18 mouse cellular contexts compared by ENCODE assay signal in the genomic region with DNA sequence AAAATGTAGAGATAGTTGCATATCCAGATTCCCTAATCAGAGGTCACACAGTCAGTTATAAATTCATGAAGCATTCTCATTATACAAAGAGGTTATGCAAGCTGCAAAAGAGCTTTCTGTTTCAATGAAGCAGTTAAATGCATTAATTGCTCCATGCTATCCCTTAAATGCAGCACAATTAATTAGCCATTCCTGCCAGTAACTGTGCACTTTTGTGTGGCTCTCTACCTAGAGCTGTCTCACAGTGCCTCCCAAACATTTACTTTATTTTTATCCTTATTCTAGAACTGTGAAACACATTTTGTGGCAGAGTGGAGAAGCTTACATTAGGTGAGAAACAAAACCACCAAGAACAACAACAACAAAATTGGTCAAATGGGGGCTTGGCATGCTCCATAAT.
"Had no signal": no experiment of that assay in that cellular context is flagged by ENCODE, and none has a peak within 500 bp of the region (broad histone marks: within the 10 kb centered on the region; RNA-seq: fewer than 3 reads in every experiment).

No protein-coding gene starts in this region.

- H3K27ac ChIP-seq: kidney, embryonic 15.5 days; limb, embryonic 12.5 days; limb, embryonic 15.5 days; liver, embryonic 14.5 days; macrophage; midbrain, embryonic 13.5 days; neural tube, embryonic 13.5 days had no signal

- DNase-seq: kidney, postnatal 10 days; kidney, postnatal 36 days; left cerebral cortex, postnatal 4 days; liver, postnatal 0 days; lung, embryonic 14.5 days; thymus, adult 18-20 months; thymus, postnatal 36 days had no signal

- H3K4me1 ChIP-seq: kidney, embryonic 15.5 days; limb, embryonic 12.5 days; limb, embryonic 15.5 days; midbrain, embryonic 13.5 days had no signal

- H3K36me3 ChIP-seq: kidney, embryonic 15.5 days; limb, embryonic 12.5 days; limb, embryonic 15.5 days; midbrain, embryonic 13.5 days; neural tube, embryonic 13.5 days had no signal

- H3K4me3 ChIP-seq: kidney, embryonic 15.5 days; limb, embryonic 12.5 days; limb, embryonic 15.5 days; midbrain, embryonic 13.5 days; myocyte; neural tube, embryonic 13.5 days had no signal

- H3K9ac ChIP-seq: kidney, embryonic 15.5 days; limb, embryonic 12.5 days; limb, embryonic 15.5 days; liver, embryonic 14.5 days; liver, postnatal 0 days; lung, embryonic 14.5 days; midbrain, embryonic 13.5 days; neural tube, embryonic 13.5 days had no signal

- H3K9me3 ChIP-seq: kidney, embryonic 15.5 days; limb, embryonic 12.5 days; limb, embryonic 15.5 days; midbrain, embryonic 13.5 days; neural tube, embryonic 13.5 days had no signal

- H3K4me2 ChIP-seq: kidney, embryonic 15.5 days; limb, embryonic 12.5 days; limb, embryonic 15.5 days; liver, embryonic 11.5 days; lung, embryonic 14.5 days; midbrain, embryonic 13.5 days; neural tube, embryonic 13.5 days had no signal

- ATAC-seq: liver, postnatal 0 days; lung, postnatal 0 days; midbrain, embryonic 13.5 days; midbrain, embryonic 16.5 days had no signal

- H3K27me3 ChIP-seq: kidney, embryonic 15.5 days; limb, embryonic 12.5 days; limb, embryonic 15.5 days; midbrain, embryonic 13.5 days; neural tube, embryonic 13.5 days had no signal
